Mouse (Mus musculus): Measurements from ENCODE around the gene Cdc37l1. TPM values are rescaled to one million over a fixed set of nuclear protein-coding genes. Genes with fewer than 3 reads are reported as not detected.

Gene Cdc37l1
- polyA plus RNA-seq (2015; fragmentation: Nextera tagmentation; extraction: Ambion mirVana) = 50.3 and 52.4 TPM in 2 replicates

GRCm38 (mm10) chr19:28990194-28990589, at the start of gene Cdc37l1:
Cdc37l1 (plus strand) TSS chr19:28990352.
- WGBS = under 1% methylated on average over 37 of the region's 37 CpGs
- peak; percentile 97 for ATAC-seq (ENCODE audit: low FRiP score)
- H3K4me1 ChIP-seq (replicated peaks) = peaks cover 22% of the 10 kb centered on the region
- no peaks in the 10 kb centered on the region for H3K27me3 ChIP-seq
- no peaks in the 10 kb centered on the region for H3K9me3 ChIP-seq
- peak within 1 kb of the TSS; percentile 64 for H3K4me2 ChIP-seq
- H3K27ac ChIP-seq = peak within 1 kb of the TSS; percentile 93
- peaks cover 13% of the 10 kb centered on the region for H3K36me3 ChIP-seq
- H3K4me3 ChIP-seq = peak within 1 kb of the TSS; percentile 94
- peak within 1 kb of the TSS; percentile 94 for H3K9ac ChIP-seq

DNA sequence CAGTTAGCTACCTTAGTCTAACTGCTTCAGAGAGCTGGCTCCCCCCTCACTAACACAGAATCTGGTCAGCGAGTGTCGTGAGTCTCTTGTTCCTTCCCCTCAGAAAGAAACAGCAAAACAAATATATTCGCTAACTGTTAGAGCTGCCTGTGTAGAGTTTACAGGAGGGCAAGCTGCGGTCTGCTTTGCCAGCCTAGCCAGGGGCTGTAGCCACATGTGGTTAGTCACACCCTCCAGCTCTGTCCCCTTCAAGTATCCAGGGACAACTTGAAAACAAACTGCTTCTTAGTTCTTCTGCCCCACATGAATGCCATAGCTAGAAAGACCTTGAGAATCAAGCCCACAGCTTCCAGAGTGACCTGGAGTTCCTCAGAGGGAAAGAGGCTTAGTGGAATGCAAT, 48.9 kb upstream of the Cdc37l1 start:
- 76% methylated on average over 4 of the region's 4 CpGs for WGBS

DNA sequence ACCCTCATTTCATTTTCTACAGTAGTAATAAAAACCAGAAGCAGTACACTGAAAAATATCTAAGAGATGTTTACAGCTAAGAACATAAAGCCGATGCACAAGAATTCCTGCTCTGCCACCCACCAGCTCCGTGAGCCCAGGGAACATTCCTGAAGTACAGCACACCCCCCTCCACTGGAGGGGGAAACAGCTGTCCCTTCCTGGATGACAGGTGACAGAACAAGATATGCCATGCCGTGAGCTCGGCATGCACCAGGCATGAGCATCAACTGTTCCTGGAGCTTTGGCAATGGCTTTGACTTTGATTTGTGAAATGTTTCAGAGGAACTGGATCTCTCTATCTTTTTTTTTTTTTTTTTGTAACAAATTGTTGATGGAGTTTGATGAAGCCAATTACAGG, 43.4 kb upstream of the Cdc37l1 start:
- Histone ChIP-seq H3K36me3 (no peaks in the 10 kb centered on the region), H3K9ac (no peak overlapping the region), H3K27me3 (no peaks in the 10 kb centered on the region), H3K9me3 (no peaks in the 10 kb centered on the region), H3K4me1 (replicated peaks) (no peaks in the 10 kb centered on the region), H3K27ac (no peak overlapping the region), H3K4me2 (no peak overlapping the region), H3K4me3 (no peak overlapping the region)
- WGBS = 63% methylated on average over 4 of the region's 4 CpGs
- no peak for ATAC-seq (ENCODE audit: low FRiP score)

More for the DNA sequence above, 48.9 kb upstream of the Cdc37l1 start:
- no peak for ATAC-seq (ENCODE audit: low FRiP score)
- Histone ChIP-seq H3K4me3 (no peak overlapping the region), H3K27me3 (no peaks in the 10 kb centered on the region), H3K9me3 (no peaks in the 10 kb centered on the region), H3K9ac (no peak overlapping the region), H3K4me2 (no peak overlapping the region), H3K36me3 (no peaks in the 10 kb centered on the region), H3K27ac (no peak overlapping the region), H3K4me1 (replicated peaks) (no peaks in the 10 kb centered on the region)

DNA sequence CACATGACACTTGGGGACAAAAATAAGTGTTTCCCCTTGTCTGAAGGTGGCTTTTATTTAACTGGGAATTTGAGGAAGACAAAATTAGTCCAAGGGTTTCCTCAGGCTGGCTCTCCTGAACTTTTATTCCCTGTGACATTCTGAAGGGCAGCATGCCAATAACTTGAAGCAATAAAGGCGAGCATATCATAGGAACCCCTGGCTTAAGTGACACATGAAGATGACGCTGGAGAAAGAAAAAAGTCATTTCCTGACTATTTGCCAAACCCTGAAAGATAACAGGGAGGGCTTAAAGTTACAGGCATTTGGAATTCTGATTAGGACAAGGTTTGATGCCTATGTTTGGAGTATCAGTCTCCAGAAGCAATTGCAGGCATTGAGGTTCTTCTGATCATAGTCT, 42.8 kb upstream of the Cdc37l1 start:
- Histone ChIP-seq H3K4me3 (no peak overlapping the region), H3K4me2 (no peak overlapping the region), H3K27me3 (no peaks in the 10 kb centered on the region), H3K9ac (no peak overlapping the region), H3K36me3 (no peaks in the 10 kb centered on the region), H3K9me3 (no peaks in the 10 kb centered on the region), H3K27ac (no peak overlapping the region), H3K4me1 (replicated peaks) (no peaks in the 10 kb centered on the region)
- WGBS = 76% methylated on average over 2 of the region's 2 CpGs
- no peak for ATAC-seq (ENCODE audit: low FRiP score)

DNA sequence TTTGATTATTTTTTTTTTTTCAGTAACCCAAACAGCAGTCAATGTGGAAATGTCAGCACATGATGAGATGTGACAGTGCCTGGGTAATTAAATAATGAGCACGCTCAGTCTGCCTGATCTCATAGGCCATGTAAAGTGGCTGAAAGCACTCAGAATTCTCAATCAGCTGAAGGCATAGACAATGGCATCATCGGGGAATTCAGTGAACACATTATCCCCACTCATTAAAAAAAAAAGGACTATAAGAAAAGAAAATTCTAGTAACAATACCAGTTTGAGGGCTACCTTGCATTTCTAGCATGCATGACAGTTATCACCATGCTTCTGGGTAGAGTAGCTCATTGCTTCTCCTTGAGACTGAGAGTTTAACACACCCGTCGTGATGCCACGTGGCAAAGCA, 38.9 kb upstream of the Cdc37l1 start:
- no peaks in the 10 kb centered on the region for H3K4me1 ChIP-seq (replicated peaks)
- ATAC-seq (ENCODE audit: low FRiP score) = no peak
- H3K27me3 ChIP-seq = no peaks in the 10 kb centered on the region
- H3K4me3 ChIP-seq = no peak overlapping the region
- no peak overlapping the region for H3K9ac ChIP-seq
- H3K36me3 ChIP-seq = no peaks in the 10 kb centered on the region
- no peak overlapping the region for H3K4me2 ChIP-seq
- no peaks in the 10 kb centered on the region for H3K9me3 ChIP-seq
- H3K27ac ChIP-seq = no peak overlapping the region
- 76% methylated on average over 5 of the region's 5 CpGs for WGBS

DNA sequence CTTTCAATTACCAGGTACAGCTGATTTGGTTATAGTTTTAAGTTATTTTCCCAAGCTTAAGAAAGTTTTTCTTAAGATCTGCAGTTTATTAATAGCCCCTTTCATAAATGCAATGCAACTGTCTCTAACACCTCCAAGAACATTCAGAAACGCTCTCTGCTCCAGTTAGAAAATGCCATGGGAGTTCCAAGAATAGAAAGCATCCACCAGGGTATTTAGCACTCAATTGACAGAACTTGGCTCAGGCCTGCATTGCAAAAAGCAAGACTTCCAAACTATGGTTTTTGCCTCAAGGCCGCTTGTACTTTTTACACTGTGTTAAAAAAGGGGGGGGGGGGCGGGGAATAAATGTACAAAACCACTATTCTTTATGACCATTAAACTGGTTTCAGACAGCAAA, 27.0 kb upstream of the Cdc37l1 start:
- Histone ChIP-seq H3K27me3 (peaks cover 13% of the 10 kb centered on the region; the same call in 1 of the 2 replicates), H3K4me3 (peak overlapping the region; percentile 91), H3K9ac (peak overlapping the region; percentile 91; the same call in 1 of the 2 replicates), H3K9me3 (no peaks in the 10 kb centered on the region), H3K4me1 (replicated peaks) (peaks cover 33% of the 10 kb centered on the region), H3K27ac (no peak overlapping the region), H3K36me3 (no peaks in the 10 kb centered on the region), H3K4me2 (peak overlapping the region; percentile 85)
- WGBS = 47% methylated on average over 3 of the region's 3 CpGs
- no peak for ATAC-seq (ENCODE audit: low FRiP score)

GRCm38 (mm10) chr19:28963513-28963841, 26.7 kb upstream of the Cdc37l1 start:
- peak; percentile 14; the same call in 1 of the 2 replicates for ATAC-seq (ENCODE audit: low FRiP score)
- 0% methylated on average over 4 of the region's 4 CpGs for WGBS
- peak overlapping the region; percentile 85 for H3K4me2 ChIP-seq
- peaks cover 13% of the 10 kb centered on the region; the same call in 1 of the 2 replicates for H3K27me3 ChIP-seq
- H3K36me3 ChIP-seq = no peaks in the 10 kb centered on the region
- H3K4me1 ChIP-seq (replicated peaks) = peaks cover 33% of the 10 kb centered on the region
- no peaks in the 10 kb centered on the region for H3K9me3 ChIP-seq
- H3K4me3 ChIP-seq = peak overlapping the region; percentile 91
- peak overlapping the region; percentile 88; the same call in 1 of the 2 replicates for H3K27ac ChIP-seq
- peak overlapping the region; percentile 91 for H3K9ac ChIP-seq

GRCm38 (mm10) chr19:28963842-28964551, 26.2 kb upstream of the Cdc37l1 start, which contains the start of gene Plpp6:
Plpp6 (plus strand) TSS chr19:28963953.
- Histone ChIP-seq H3K36me3 (no peaks in the 10 kb centered on the region), H3K27me3 (peaks cover 13% of the 10 kb centered on the region; the same call in 1 of the 2 replicates), H3K27ac (peak within 1 kb of the TSS; percentile 88), H3K9me3 (no peaks in the 10 kb centered on the region), H3K4me1 (replicated peaks) (peaks cover 33% of the 10 kb centered on the region), H3K4me2 (peak within 1 kb of the TSS; percentile 85), H3K4me3 (peak within 1 kb of the TSS; percentile 91), H3K9ac (peak within 1 kb of the TSS; percentile 91)
- ATAC-seq (ENCODE audit: low FRiP score) = peak; percentile 93
- WGBS = under 1% methylated on average over 73 of the region's 73 CpGs

GRCm38 (mm10) chr19:28964552-28964903, 25.6 kb upstream of the Cdc37l1 start:
- H3K9ac ChIP-seq = peak overlapping the region; percentile 91
- peak overlapping the region; percentile 85 for H3K4me2 ChIP-seq
- peak overlapping the region; percentile 88; the same call in 1 of the 2 replicates for H3K27ac ChIP-seq
- ATAC-seq (ENCODE audit: low FRiP score) = no peak; the same call in none of the 2 replicates
- H3K27me3 ChIP-seq = peaks cover 13% of the 10 kb centered on the region; the same call in 1 of the 2 replicates
- 4% methylated on average over 16 of the region's 16 CpGs for WGBS
- peak overlapping the region; percentile 91 for H3K4me3 ChIP-seq
- H3K4me1 ChIP-seq (replicated peaks) = peaks cover 33% of the 10 kb centered on the region
- H3K36me3 ChIP-seq = no peaks in the 10 kb centered on the region
- no peaks in the 10 kb centered on the region for H3K9me3 ChIP-seq

DNA sequence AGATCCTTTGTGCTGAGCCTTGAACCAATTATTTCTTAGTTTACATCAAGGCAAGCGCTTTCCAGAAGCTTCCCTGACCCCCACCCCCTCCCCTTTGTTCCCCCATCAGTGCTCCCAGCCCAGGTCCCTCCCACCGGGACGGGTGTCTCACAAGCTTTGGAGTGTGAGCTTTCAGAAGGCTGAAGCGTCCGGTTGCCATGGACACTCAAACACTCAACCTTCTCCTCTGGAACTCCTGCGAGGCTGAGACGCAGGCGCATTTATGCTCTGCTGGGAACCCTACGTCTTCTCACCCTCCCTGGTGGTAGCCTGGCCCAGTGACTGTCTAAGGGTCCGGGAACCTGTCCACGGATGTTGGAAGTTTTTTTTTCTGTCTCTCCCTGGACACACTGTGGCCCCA, 22.5 kb upstream of the Cdc37l1 start, which contains the start of gene 4430402I18Rik:
TSS of gene 4430402I18Rik (minus strand) at position 149 of the 400 bp plus-strand sequence.
- Histone ChIP-seq H3K27ac (no peak within 1 kb of the TSS), H3K9ac (0 out of 2 replicates have a peak within 1 kb of the TSS, but pooled peaks have one; percentile 26), H3K4me1 (replicated peaks) (peaks cover 33% of the 10 kb centered on the region), H3K27me3 (no peaks in the 10 kb centered on the region), H3K4me2 (peak within 1 kb of the TSS; percentile 29), H3K4me3 (no peak within 1 kb of the TSS), H3K9me3 (no peaks in the 10 kb centered on the region), H3K36me3 (no peaks in the 10 kb centered on the region)
- ATAC-seq (ENCODE audit: low FRiP score) = no peak
- WGBS = 6% methylated on average over 11 of the region's 11 CpGs

- no peak for ATAC-seq (ENCODE audit: low FRiP score)
- Histone ChIP-seq H3K9me3 (no peaks in the 10 kb centered on the region), H3K4me2 (no peak overlapping the region; the same call in 1 of the 2 replicates), H3K27me3 (no peaks in the 10 kb centered on the region), H3K27ac (no peak overlapping the region), H3K4me3 (no peak overlapping the region), H3K9ac (no peak overlapping the region), H3K4me1 (replicated peaks) (peaks cover 33% of the 10 kb centered on the region), H3K36me3 (no peaks in the 10 kb centered on the region)
- WGBS = 69% methylated on average over 4 of the region's 4 CpGs
Measured at GRCm38 (mm10) chr19:28968178-28968577, 22.0 kb upstream of the Cdc37l1 start.

- Histone ChIP-seq H3K4me3 (no peak overlapping the region), H3K27ac (no peak overlapping the region), H3K36me3 (no peaks in the 10 kb centered on the region), H3K9me3 (no peaks in the 10 kb centered on the region), H3K4me2 (no peak overlapping the region), H3K4me1 (replicated peaks) (peaks cover 30% of the 10 kb centered on the region), H3K27me3 (0 out of 2 replicates have a peak, but pooled peaks cover under 1% of the 10 kb centered on the region), H3K9ac (no peak overlapping the region)
- ATAC-seq (ENCODE audit: low FRiP score) = no peak
- 88% methylated on average over 5 of the region's 5 CpGs for WGBS
Measured at GRCm38 (mm10) chr19:28969231-28969630, 20.9 kb upstream of the Cdc37l1 start.

GRCm38 (mm10) chr19:28970251-28970650, 19.9 kb upstream of the Cdc37l1 start:
- H3K4me3 ChIP-seq = no peak overlapping the region
- peaks cover 28% of the 10 kb centered on the region for H3K4me1 ChIP-seq (replicated peaks)
- no peak overlapping the region for H3K4me2 ChIP-seq
- peaks cover 3% of the 10 kb centered on the region; the same call in 1 of the 2 replicates for H3K27me3 ChIP-seq
- no peak for ATAC-seq (ENCODE audit: low FRiP score)
- H3K36me3 ChIP-seq = no peaks in the 10 kb centered on the region
- H3K9me3 ChIP-seq = no peaks in the 10 kb centered on the region
- no peak overlapping the region for H3K9ac ChIP-seq
- 76% methylated on average over 11 of the region's 11 CpGs for WGBS
- H3K27ac ChIP-seq = no peak overlapping the region
